Mouse (Mus musculus) c-Kit-negative CD71-positive TER-119-positive erythroid progenitor cells, embryonic 14.5 days (primary cell): ENCODE data around the gene Phf13.

Experiments
- DNase-seq: peaks from one replicate; pipeline ENCODE4 v3.0.0-alpha.2; 2013; ENCODE audit warnings: low read depth, low spot score

Phf13 gene

DNA sequence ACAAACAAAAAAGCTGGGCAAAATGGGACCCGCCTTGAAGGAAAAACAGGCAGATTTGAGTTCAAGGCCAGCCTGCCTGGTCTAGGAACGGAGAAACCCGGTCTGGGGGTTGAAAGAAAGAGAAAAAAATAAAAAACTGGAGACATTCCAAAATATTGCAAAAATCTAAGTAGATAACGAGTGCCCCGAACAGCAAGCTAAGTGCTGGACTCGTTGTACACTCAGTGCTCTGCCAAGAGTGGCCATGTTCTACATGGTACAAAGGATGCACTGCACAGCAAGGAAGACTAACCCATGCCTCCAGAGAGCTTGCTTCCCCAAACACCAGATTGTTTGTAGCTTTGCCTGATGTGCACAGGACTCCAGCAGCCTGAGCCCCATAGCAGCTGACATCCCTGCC is 3.0 kb downstream of the Phf13 start:
- DNase-seq = no peak

DNA sequence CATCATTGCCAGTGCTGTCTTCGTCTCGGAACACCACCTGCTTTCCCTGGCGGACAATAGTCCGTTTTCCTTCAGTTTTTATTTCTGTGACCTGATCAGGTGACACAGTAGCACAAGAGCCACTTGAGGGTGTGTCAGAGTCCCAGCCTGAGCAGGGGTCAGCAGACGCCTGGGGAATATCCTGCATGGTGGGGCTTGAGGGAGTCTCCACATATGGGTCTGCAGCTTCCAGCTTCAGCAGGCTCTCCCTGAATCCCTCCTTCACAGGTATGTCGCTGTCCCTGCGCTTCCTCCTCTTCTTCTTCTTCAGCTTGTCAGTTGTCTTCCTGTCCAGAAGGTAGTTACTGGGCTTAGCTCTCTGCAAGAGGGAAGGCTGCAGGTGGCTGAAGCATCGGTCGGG is 4.0 kb downstream of the Phf13 start:
- no peak for DNase-seq

GRCm38 (mm10) chr4:151989110-151989488 is 7.0 kb downstream of the Phf13 start:
- no peak for DNase-seq

DNA sequence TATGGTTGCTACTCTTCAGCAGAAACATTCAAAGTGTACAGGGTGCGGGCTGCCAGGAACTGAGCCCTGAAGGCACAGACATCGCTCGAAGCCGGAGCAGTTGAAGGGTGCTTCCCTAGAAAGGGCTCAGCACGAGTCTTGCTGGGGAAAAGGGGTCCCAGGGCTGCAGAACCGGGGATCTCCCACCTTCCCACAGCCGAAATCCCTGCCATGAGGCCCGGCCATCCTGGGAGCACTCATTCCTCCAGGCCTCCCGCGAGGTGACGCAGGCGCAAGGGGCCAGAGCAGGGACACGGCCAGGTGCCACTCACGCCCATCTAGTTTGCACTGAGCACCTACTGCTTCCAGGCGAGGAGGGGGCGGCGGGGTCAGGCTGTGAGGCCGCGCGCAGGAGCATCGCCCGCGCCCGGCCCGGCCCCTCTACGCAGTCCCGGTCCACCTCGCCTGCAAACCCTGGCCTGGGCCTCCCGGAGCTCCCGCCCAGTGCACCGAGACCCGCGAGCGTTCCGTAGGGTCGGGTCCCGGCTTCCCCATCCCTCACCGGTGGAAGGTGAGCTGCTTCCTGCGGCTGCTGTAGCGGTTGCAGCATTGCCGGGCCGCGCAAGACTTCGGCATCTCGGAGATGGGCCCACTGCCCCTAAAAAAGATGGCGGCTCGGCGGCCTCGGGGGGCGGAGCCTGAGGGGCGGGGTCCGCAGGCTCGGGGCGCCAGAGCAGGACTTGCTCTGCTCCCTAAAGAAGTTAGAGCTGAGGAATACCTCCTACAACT is 7.5 kb downstream of the Phf13 start, which contains the start of gene Thap3:
TSS of gene Thap3 (minus strand) at position 656 of the 768 bp plus-strand sequence.
- peak; percentile 48 for DNase-seq

- no peak for DNase-seq
Measured at GRCm38 (mm10) chr4:151988014-151988341, 8.1 kb downstream of the Phf13 start.

- DNase-seq = no peak
Measured at GRCm38 (mm10) chr4:151986650-151987049, 9.4 kb downstream of the Phf13 start.

- DNase-seq = no peak
Measured at GRCm38 (mm10) chr4:151985886-151986285, 10.2 kb downstream of the Phf13 start.

- DNase-seq = no peak
Measured at GRCm38 (mm10) chr4:151983560-151983959, 12.5 kb downstream of the Phf13 start.

- no peak for DNase-seq
Measured at GRCm38 (mm10) chr4:151983043-151983442, 13.0 kb downstream of the Phf13 start.

GRCm38 (mm10) chr4:151981363-151981762 is 14.7 kb downstream of the Phf13 start:
- DNase-seq = peak; percentile 69

- no peak for DNase-seq
Measured at GRCm38 (mm10) chr4:151980699-151981098, 15.4 kb downstream of the Phf13 start.

DNA sequence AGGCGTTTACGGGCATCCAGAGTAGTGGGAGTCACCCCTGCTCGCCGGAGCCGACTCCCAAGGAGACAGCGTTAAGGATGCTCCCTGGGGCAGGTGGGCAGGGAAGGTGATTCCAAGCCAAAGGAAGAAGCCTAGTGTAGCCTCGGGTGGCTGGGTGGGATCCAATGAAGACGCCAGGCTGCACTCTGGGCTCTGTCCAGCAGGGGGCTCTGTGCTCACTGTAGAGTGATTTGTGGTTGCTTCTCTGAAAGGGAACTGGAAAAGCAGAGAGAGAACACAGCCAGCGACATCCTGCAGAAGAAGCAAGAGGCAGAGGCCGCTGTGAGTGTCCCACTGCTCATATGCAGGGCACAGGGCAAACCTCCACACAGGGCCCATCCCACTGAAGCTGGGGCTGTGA is 18.3 kb downstream of the Phf13 start:
- DNase-seq = peak; percentile 58

GRCm38 (mm10) chr4:151975441-151975840 is 20.6 kb downstream of the Phf13 start:
- DNase-seq = peak; percentile 60

GRCm38 (mm10) chr4:151972221-151972967 is 23.7 kb downstream of the Phf13 start:
- DNase-seq = no peak

DNA sequence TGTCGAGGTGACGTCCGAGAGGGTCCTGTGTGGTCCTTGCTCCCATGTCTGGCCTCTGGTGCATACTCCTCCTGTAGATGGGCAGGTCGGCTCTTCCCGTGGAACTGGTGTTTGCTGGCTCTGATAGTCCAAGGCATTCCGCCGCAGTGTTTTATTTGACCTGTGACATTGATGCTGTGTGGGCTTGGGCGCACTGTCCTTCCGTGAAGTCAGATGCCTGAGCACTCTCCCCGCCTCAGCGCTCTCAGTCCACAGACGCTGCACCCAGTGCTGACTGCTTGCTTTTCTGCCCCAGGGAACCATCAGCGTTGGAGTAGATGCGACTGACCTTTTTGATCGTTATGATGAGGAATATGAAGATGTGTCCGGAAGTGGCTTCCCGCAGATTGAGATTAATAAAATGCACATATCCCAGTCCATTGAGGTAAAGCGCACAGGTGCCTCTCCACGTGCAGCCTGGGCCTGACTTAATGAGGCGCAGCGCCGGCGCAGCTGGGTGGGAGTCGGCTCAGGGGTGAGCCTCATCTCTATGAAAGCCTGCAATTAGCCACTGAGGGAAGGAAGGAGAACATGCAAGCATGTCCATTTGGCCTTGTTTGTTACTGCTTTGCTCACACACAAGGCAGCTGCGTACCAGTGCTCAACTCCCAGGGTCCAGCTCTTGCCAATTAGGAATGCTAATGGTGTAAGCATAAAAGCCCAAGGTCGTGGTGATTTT is 27.7 kb downstream of the Phf13 start:
- DNase-seq = no peak

DNA sequence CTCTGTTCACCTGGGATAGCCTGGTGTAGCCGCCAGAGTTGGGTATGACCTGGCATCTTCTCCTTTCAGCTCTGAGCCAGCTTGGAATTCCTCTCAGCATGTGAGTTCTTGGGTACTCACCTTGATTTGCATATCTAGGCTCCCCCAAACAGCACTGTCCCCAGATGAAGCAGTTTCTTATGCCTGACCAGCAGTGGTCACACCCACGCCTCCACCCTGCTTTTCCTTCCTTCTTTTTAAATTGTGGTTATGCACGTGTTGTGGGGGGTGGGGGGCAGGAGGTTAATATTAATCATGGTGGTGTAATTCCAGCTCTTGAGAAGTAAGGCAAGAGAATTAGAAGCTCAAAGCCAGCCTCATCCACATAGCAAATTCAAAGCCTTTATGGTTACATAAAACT is 33.2 kb downstream of the Phf13 start:
- DNase-seq = no peak

- DNase-seq = peak; percentile 84
Measured at GRCm38 (mm10) chr4:151960513-151960854, 35.6 kb downstream of the Phf13 start.

- no peak for DNase-seq
Measured at GRCm38 (mm10) chr4:151959849-151960512, 36.1 kb downstream of the Phf13 start.

DNA sequence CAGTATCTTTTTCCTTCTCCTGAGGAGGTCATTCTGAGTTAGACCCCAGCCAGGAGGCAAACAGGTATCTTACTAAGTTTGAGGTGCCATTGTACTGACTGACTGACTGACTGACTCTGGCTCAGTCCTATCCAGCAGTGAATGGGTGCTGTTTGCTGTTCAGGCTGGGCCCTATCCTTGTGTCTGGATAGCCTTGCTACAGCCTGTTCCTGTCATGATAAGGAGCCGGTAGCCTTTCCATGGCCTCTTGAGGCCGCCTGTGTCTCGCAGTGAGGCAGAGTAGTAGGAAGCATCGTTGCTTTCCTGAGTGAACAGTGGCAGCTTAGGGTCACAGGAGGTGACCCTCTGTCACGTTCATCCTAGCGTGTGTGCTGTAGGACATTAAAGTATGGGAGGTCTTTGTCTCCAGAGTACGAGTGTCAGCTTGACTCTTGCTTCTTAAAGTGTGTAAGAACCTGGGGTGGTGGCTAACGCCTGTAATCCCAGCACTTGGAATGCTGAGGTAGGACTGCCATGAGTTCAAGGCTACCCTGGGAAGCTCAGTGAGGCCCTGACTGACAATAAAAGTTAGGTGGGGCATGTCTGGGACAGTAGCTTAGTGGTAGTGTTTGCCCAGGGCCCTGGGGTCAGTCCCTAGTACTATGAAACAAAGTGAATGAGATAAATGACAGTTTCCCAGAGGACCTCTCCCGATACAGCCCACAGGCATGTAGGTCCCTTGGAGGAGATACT is 38.3 kb downstream of the Phf13 start:
- peak; percentile 73 for DNase-seq

- no peak for DNase-seq
Measured at GRCm38 (mm10) chr4:151955791-151956190, 40.3 kb downstream of the Phf13 start.

- no peak for DNase-seq
Measured at GRCm38 (mm10) chr4:151953209-151953608, 42.8 kb downstream of the Phf13 start.
